Mouse (Mus musculus): ENCODE results near the gene Opcml.

Opcml gene

GRCm38 (mm10) chr9:28748902-28749301 is 958.3 kb downstream of the Opcml start:
- DNase-seq (ENCODE audit: low read depth, low spot score) = no peak

- DNase-seq (ENCODE audit: low read depth, low spot score) = no peak
Observed at GRCm38 (mm10) chr9:28752908-28753307, 962.3 kb downstream of the Opcml start.

GRCm38 (mm10) chr9:28756841-28757451 is 966.4 kb downstream of the Opcml start:
- no peak for DNase-seq (ENCODE audit: low read depth, low spot score)

- DNase-seq (ENCODE audit: low read depth, low spot score) = no peak
Observed at GRCm38 (mm10) chr9:28761460-28761859, 970.9 kb downstream of the Opcml start.

GRCm38 (mm10) chr9:28764149-28764548 is 973.6 kb downstream of the Opcml start:
- DNase-seq (ENCODE audit: low read depth, low spot score) = no peak

- no peak for DNase-seq (ENCODE audit: low read depth, low spot score)
Observed at GRCm38 (mm10) chr9:28776517-28777503, 986.2 kb downstream of the Opcml start.

- DNase-seq (ENCODE audit: low read depth, low spot score) = no peak
Observed at GRCm38 (mm10) chr9:28783834-28784233, 993.3 kb downstream of the Opcml start.

GRCm38 (mm10) chr9:28789439-28789838 is 998.9 kb downstream of the Opcml start:
- no peak for DNase-seq (ENCODE audit: low read depth, low spot score)

- DNase-seq (ENCODE audit: low read depth, low spot score) = no peak
Observed at GRCm38 (mm10) chr9:28800100-28800499, 1009.5 kb downstream of the Opcml start.

GRCm38 (mm10) chr9:28806666-28807065 is 1016.1 kb downstream of the Opcml start:
- DNase-seq (ENCODE audit: low read depth, low spot score) = no peak

- no peak for DNase-seq (ENCODE audit: low read depth, low spot score)
Observed at GRCm38 (mm10) chr9:28822060-28822459, 1031.5 kb downstream of the Opcml start.

- DNase-seq (ENCODE audit: low read depth, low spot score) = no peak
Observed at GRCm38 (mm10) chr9:28822466-28822865, 1031.9 kb downstream of the Opcml start.

GRCm38 (mm10) chr9:28825821-28826220 is 1035.2 kb downstream of the Opcml start:
- no peak for DNase-seq (ENCODE audit: low read depth, low spot score)

GRCm38 (mm10) chr9:28845961-28846570 is 1055.5 kb downstream of the Opcml start:
- DNase-seq (ENCODE audit: low read depth, low spot score) = no peak

- no peak for DNase-seq (ENCODE audit: low read depth, low spot score)
Observed at GRCm38 (mm10) chr9:28855826-28856225, 1065.3 kb downstream of the Opcml start.

- no peak for DNase-seq (ENCODE audit: low read depth, low spot score)
Observed at GRCm38 (mm10) chr9:28861983-28862382, 1071.4 kb downstream of the Opcml start.

GRCm38 (mm10) chr9:28867256-28867655 is 1076.7 kb downstream of the Opcml start:
- no peak for DNase-seq (ENCODE audit: low read depth, low spot score)

- no peak for DNase-seq (ENCODE audit: low read depth, low spot score)
Observed at GRCm38 (mm10) chr9:28870478-28870877, 1079.9 kb downstream of the Opcml start.

- DNase-seq (ENCODE audit: low read depth, low spot score) = no peak
Observed at GRCm38 (mm10) chr9:28882566-28882965, 1092.0 kb downstream of the Opcml start.

- no peak for DNase-seq (ENCODE audit: low read depth, low spot score)
Observed at GRCm38 (mm10) chr9:28891611-28892010, 1101.0 kb downstream of the Opcml start.

GRCm38 (mm10) chr9:28903291-28903690 is 1112.7 kb downstream of the Opcml start:
- DNase-seq (ENCODE audit: low read depth, low spot score) = no peak

- no peak for DNase-seq (ENCODE audit: low read depth, low spot score)
Observed at GRCm38 (mm10) chr9:28909738-28910137, 1119.2 kb downstream of the Opcml start.
